Mouse (Mus musculus): ENCODE measurements around the gene Ankrd13b.

Gene Ankrd13b

GRCm38 (mm10) chr11:77492311-77492871, 2.9 kb upstream of the Ankrd13b start:
- DNase-seq (ENCODE audit: low read depth, low spot score): no peak

DNA sequence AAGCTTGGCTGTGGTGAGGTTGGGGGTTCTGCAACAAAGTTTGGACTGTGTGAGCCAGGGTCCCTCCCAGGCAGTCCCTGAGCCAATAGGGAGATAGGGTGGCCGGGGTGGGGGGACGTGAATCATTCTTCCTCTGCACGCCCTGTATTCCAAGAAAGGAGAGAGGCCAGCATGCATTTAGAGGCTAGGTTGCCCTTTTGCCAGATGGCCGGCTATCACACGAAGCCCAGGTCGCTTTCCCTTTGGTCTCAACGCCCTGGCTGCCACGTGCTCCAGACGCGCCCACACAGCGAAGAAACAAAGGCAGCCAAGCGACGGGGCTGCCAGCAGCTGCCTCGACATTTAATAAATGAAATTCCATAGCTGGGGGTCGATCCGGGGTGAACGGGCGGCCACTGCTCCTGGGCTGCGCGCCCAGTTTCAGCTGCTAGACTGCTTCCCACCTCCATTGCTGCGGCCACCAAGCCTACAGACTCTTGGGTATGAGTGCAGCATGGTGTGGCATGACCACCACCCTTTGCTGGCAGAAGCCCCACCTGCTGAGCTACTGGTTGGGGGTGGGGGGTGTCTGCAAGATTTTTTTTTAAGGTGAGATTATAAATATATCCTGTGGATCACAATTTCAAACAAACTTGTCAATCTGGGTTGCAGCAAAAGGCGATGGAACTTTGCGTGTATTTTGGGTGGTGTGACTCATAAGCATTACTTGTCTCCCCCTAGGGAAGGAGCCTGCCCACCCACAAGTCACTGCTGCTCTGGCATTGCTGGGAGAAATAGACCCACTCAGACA, 2.2 kb upstream of the Ankrd13b start:
- DNase-seq (ENCODE audit: low read depth, low spot score): no peak

- no peak for DNase-seq (ENCODE audit: low read depth, low spot score)
Measured at GRCm38 (mm10) chr11:77491123-77491501, 1.6 kb upstream of the Ankrd13b start.

DNA sequence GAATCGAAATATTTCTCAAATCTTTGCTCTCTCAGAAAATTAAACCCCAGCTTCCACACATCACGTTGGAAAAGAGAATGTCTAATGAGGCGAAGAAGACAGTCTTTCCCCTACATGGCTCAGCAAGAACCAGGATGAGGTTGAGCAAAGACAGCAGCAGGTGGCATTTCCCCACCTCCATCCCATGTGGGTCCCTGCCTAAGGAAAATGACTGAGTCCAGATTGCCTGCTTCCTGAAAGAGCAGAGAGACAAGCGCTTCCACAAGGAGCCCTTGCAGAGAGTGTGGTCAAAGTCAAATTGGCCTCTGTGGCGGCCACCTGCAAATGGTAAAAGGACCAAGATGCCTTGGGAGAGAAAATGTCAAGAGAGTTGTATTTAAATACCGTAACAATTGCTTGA, 973 bp upstream of the Ankrd13b start:
- no peak for DNase-seq (ENCODE audit: low read depth, low spot score)

DNA sequence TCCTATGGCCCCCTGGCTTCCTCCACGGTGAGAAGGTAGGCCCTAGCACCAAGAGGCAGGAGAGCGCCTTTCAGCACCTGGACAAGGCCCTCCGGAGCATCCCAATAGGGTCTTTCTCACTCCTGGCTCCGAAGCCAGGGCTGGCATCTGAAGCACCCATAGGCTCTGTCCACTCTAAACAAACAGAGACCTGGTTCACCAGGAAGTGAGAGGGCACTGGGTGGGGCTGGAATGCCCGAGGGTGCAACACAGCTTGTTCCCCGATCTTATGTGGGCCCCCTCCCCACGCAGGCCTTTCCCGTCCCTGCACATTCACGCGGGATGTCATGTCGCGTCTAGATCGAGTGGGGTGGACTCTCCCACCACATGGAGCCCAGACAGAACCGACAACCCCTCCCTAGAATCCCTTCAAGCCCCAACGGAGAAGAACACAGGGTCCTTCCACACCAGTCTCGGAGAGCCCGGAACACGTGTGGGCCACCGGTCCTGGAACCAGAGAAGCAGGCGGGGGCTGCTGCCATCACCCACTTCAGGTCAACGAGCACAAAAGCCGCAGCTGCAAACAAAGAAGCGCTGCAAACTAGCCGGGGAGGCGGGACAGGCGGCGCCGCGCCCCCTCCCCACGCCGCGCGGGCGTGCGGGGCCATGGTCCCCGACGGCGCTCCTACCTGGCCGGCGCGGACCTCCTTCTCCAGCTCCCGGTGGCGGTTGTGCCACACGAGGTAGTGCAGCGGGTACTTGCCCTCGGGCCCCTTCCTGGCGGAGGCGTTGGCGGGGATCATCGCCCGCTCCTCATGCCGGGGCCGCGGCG, 502 bp downstream of the Ankrd13b start:
- no peak for DNase-seq (ENCODE audit: low read depth, low spot score)

DNA sequence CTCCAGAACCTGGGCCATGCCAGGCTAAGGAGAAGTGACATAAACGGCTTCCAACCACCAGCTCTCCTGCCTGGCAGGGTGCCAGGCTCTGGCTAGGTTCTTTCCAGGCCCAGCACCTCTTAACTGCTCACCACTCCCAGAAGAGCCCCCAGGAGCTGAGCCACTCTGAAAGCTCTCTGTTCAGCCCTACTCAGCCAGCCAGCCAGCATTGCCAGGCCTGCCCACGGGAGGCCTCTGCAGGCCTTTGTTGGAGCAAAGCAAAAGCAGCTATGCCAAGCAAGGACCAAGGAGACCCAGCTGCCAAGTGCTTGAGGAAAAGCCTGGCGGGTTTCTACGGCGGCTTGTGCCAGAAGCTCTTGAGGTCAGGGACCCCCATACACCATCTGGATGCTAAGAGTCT, 2.7 kb downstream of the Ankrd13b start:
- DNase-seq (ENCODE audit: low read depth, low spot score): no peak

DNA sequence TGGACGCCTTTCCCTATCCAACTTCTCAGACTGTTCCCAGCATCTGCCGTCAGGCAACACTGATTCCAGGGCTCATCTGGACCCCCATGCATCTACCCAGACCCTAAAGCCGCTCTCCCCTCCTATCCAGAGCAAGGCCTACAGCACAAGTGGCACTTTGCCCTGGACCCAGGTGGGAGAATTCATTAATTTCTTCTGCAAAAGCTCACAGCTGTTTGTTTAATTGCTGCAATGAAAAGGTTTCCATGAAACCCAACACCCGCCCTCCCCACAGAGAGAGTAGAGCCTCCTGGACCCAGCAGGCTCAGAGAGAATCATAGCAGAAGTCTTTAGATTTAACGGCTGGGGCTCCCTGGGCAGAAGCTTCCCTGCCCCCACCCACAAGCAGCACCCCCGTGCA, 4.2 kb downstream of the Ankrd13b start:
- DNase-seq (ENCODE audit: low read depth, low spot score): no peak

- DNase-seq (ENCODE audit: low read depth, low spot score): no peak
Measured at GRCm38 (mm10) chr11:77483510-77484255, 5.8 kb downstream of the Ankrd13b start.

GRCm38 (mm10) chr11:77483043-77483442, 6.4 kb downstream of the Ankrd13b start:
- DNase-seq (ENCODE audit: low read depth, low spot score): no peak

- no peak for DNase-seq (ENCODE audit: low read depth, low spot score)
Measured at GRCm38 (mm10) chr11:77476895-77477294, 12.6 kb downstream of the Ankrd13b start.

DNA sequence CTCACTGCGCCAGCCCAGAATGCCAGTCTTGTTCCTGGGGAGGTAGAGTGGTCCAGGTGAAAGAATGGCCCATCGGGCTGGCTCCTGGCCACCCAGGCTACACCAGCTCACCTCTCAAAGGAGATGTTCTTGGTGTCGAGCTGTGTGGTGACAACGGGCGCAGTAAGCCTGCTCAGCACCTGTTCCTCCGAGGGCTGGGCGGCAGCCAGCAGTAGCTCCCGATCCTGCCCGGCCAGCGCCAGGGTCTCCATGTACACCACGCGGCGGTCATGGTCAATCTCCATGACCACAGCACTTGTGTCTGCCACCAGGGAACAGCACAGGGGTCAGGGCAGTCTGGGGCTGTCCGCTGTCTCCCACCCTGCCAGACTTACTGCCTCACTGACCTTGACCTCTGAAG, 13.3 kb downstream of the Ankrd13b start:
- no peak for DNase-seq (ENCODE audit: low read depth, low spot score)

- no peak for DNase-seq (ENCODE audit: low read depth, low spot score)
Measured at GRCm38 (mm10) chr11:77472775-77473174, 16.7 kb downstream of the Ankrd13b start.

- no peak for DNase-seq (ENCODE audit: low read depth, low spot score)
Measured at GRCm38 (mm10) chr11:77471407-77471806, 18.1 kb downstream of the Ankrd13b start.

- no peak for DNase-seq (ENCODE audit: low read depth, low spot score)
Measured at GRCm38 (mm10) chr11:77468397-77468796, 21.1 kb downstream of the Ankrd13b start.

DNA sequence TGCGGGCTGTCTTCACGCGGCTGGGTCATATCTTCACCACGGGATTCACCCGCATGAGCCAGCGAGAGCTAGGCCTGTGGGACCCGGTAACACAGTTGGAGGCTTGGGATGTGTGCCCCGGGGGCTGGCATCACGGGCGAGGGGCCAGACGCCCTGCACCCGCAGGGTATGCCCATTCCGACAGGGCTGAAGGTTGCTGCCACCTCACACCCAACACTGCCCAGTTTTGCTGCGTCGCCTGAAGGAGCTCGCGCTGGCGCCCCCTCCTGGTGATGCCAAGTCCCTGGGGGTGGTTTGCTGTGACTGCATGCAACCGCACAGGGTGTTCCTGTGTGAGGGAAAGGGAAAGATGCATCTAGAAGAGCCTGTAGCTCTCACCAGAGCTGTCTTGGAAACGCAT, 21.7 kb downstream of the Ankrd13b start:
- no peak for DNase-seq (ENCODE audit: low read depth, low spot score)

DNA sequence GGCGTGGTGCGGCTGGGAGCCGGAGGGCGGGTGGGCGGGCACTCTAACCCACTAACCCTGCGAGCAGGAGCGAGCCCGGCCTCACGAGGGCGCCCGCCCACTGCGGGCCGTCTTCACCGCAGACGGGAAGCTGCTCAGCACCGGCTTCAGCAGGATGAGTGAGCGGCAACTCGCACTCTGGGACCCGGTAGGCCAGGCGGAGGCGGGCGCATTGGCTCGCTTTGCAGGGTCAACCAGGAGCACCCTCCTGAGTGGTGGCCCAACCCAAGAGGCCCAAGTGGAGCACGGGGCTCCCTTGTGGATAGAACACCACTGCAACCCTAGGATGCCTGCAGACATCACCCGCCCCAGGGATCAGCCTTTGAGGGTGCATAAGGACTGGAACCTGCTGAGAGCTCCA, 22.3 kb downstream of the Ankrd13b start:
- no peak for DNase-seq (ENCODE audit: low read depth, low spot score)

DNA sequence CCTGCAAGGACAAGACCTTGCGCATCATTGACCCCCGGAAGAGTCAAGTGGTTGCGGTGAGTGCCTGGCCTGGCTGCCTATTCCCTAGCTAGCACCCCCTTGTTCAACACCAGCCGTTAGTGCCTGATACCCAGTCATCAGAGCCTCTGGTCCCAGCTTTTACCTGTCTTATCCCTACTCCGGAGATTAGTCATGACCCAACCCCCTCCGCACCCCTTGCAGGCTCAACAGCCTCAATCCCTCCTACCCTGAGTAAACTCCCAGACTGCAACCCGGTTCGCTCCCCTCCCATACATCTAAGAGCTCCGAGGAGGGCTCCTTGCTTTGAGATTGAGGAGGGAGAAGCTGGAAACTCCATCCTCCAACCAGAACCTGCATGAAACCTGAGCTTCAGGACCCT, 22.9 kb downstream of the Ankrd13b start:
- DNase-seq (ENCODE audit: low read depth, low spot score): no peak

GRCm38 (mm10) chr11:77465111-77465510, 24.4 kb downstream of the Ankrd13b start:
- no peak for DNase-seq (ENCODE audit: low read depth, low spot score)

- no peak for DNase-seq (ENCODE audit: low read depth, low spot score)
Measured at GRCm38 (mm10) chr11:77464684-77465083, 24.8 kb downstream of the Ankrd13b start.

DNA sequence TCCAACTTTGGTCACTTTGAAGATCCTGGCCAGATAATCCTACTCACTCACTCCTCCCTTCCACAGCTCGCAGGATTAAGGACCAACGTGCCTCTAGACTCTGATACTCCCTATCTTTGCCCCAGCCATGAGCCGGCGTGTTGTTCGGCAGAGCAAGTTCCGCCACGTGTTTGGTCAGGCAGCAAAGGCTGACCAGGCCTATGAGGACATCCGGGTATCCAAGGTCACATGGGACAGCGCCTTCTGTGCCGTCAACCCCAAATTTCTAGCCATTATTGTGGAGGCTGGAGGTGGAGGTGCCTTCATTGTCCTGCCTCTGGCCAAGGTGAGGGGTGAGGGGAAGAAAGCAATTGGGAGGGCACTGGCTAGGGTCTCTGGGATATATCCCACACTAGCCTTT, 25.7 kb downstream of the Ankrd13b start:
- DNase-seq (ENCODE audit: low read depth, low spot score): no peak

GRCm38 (mm10) chr11:77463101-77463445, 26.4 kb downstream of the Ankrd13b start:
- DNase-seq (ENCODE audit: low read depth, low spot score): no peak
